Mouse (Mus musculus) forebrain, embryonic 11.5 days (tissue): ENCODE measurements around the gene Umad1. TPM values are rescaled to one million over a fixed set of nuclear protein-coding genes. Genes with fewer than 3 reads are reported as not detected.

Experiments used
- ATAC-seq: fragments of 200-750 bp; cut with Nextera tagmentation; replicated peaks from 2 replicates; pipeline ENCODE4 v1.8.0; 2017; ENCODE audit warnings: moderate TSS enrichment; ENCODE audit not compliant: low FRiP score
- DNase-seq: peaks from one replicate; pipeline ENCODE4 v3.0.0-alpha.2; 2017; ENCODE audit warnings: low spot score
- H3K27ac ChIP-seq: fragments of 300-500 bp; sonication (generic); 2 replicates; pipeline ENCODE4 v1.5.1; 2014; ENCODE audit warnings: low read depth, low read length
- H3K27me3 ChIP-seq: fragments of 300-500 bp; sonication (generic); 2 replicates; pipeline ENCODE4 v1.6.1; 2014; ENCODE audit warnings: mild to moderate bottlenecking, low read length, mixed read lengths; ENCODE audit not compliant: control insufficient read depth, insufficient read depth
- H3K36me3 ChIP-seq: fragments of 300-500 bp; sonication (generic); 2 replicates; pipeline ENCODE4 v1.6.1; 2014; ENCODE audit warnings: mild to moderate bottlenecking, low read length, moderate library complexity, mixed read lengths; ENCODE audit not compliant: control insufficient read depth, insufficient read depth
- H3K4me1 ChIP-seq: fragments of 300-500 bp; sonication (generic); replicated peaks from 2 replicates; pipeline ENCODE4 v1.6.1; 2014; ENCODE audit warnings: low read length, mixed read lengths; ENCODE audit not compliant: control insufficient read depth, insufficient read depth
- H3K4me2 ChIP-seq: fragments of 300-500 bp; sonication (generic); 2 replicates; pipeline ENCODE4 v1.6.1; 2014; ENCODE audit warnings: low read depth, mild to moderate bottlenecking, low read length, moderate library complexity, mixed read lengths; ENCODE audit not compliant: severe bottlenecking
- H3K4me3 ChIP-seq: fragments of 300-500 bp; sonication (generic); 2 replicates; pipeline ENCODE4 v1.5.1; 2014; ENCODE audit warnings: low read depth, low read length
- H3K9ac ChIP-seq: fragments of 300-500 bp; sonication (generic); 2 replicates; pipeline ENCODE4 v1.6.1; 2014; ENCODE audit warnings: low read length
- H3K9me3 ChIP-seq: fragments of 300-500 bp; sonication (generic); 2 replicates; pipeline ENCODE4 v1.6.1; 2016; ENCODE audit warnings: low read length, mixed read lengths; ENCODE audit not compliant: control insufficient read depth
- WGBS: fragments of 180-500 bp; shearing (Covaris S2); extraction: QIAGEN DNeasy Blood & Tissue Kit; methylation state at CpG from one replicate; pipeline ENCODE4 v1.1.7; 2014; 5-methylcytosine and 5-hydroxymethylcytosine counted together
- polyA plus RNA-seq: library from polyadenylated mRNA; unstranded; fragments of >200 nt; fragmentation: Nextera tagmentation; extraction: Ambion mirVana; gene quantifications from 2 replicates; pipeline ENCODE4 v1.2.1, GENCODE M21; 2014

Gene Umad1
- polyA plus RNA-seq, 1 experiment from 2014 or later, result 18.9 TPM

DNA sequence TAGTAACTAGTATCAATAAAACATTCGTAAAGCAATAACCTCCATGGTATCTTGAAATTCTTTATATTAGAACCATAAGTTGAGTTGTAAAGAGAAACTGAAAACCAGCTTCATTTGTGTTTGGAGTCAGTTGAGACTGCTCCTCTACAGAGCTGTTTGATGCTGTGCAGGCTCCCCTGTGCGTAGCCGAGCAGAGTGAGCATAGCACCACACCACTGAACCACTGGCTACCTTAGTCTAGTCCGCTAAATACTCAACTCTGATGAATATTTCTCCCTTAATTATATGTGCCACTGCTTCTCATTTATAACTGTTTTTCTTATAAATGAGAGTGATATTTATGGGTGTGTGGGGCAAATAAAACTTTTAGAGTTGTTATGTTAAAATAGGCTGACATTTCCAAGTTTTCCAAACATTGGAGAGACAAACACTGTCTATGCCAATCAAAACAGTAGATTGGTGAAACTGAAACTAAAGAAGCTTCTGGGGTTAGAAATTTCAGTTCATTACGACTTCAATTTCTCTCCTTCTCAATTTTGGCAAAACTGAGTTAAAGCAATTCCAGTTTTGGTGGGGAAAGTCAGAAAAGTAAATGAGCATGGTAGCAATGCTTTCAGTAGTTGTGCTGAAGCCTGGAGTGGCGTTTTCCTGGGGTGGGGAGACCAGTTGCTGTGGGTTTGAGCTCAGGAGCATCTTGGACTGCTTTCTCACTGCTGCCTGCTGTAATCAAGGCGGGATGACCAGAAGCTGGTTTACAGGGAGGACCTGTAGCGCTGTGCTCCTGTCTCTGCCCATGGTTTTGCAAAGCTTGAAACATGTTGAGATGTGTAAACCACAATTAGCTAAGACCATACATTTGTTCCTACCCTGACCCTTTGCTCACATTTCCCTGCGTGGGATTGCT, 77.7 kb downstream of the Umad1 start:
- no peaks in the 10 kb centered on the region for H3K9me3 ChIP-seq
- no peak overlapping the region for H3K9ac ChIP-seq
- no peak overlapping the region for H3K27ac ChIP-seq
- no peak overlapping the region for H3K4me3 ChIP-seq
- WGBS, result 87% methylated on average over 9 of the region's 9 CpGs
- no peaks in the 10 kb centered on the region for H3K36me3 ChIP-seq
- no peaks in the 10 kb centered on the region for H3K4me1 ChIP-seq
- no peak overlapping the region for H3K4me2 ChIP-seq
- no peaks in the 10 kb centered on the region for H3K27me3 ChIP-seq
- ATAC-seq, result no peak
- no peak for DNase-seq

DNA sequence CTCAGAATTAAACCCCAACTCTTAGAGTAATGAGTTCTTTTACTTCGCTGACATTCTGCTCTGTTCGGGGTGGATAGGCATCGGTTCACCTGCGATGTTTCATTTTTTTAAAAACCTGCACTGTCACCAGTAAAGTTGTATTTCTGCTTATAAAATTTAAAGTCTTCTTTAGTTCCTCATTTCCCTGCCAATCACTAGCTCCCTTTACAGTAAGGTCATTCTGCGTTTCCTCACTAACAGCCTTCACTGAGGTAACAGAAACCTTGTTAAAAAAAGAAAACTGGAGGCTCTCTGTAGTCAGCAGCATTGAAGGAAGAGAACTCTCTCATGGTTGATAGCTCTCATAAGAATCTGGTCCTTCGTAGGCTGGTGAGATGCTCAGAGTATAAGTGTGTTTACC, 80.4 kb downstream of the Umad1 start:
- no peak overlapping the region for H3K4me3 ChIP-seq
- no peak overlapping the region for H3K4me2 ChIP-seq
- no peak overlapping the region for H3K27ac ChIP-seq
- no peaks in the 10 kb centered on the region for H3K36me3 ChIP-seq
- no peak overlapping the region for H3K9ac ChIP-seq
- no peaks in the 10 kb centered on the region for H3K4me1 ChIP-seq
- DNase-seq (no peak), ATAC-seq (no peak)
- 93% methylated on average over 6 of the region's 6 CpGs for WGBS
- no peaks in the 10 kb centered on the region for H3K9me3 ChIP-seq
- H3K27me3 ChIP-seq, result no peaks in the 10 kb centered on the region

DNA sequence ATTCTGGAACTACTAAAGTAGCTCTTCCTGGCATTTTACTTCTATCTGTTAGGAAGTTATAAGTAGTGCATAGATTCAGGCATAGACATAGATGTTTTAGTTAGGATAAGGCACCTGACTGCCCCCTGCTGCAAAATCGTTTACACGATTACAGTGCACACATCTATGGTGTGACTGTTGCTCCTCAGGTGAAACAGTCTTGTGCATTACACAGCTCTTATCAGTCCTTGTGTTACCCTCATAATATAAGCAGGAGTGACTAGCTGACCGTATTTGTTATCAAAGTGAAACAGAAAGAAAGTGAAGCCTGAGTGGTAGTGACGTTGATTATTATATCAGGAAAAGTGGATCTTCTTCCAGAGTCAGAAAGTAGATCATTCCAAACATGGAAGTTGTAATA, 84.2 kb downstream of the Umad1 start:
- H3K9me3 ChIP-seq, result no peaks in the 10 kb centered on the region
- H3K27me3 ChIP-seq, result no peaks in the 10 kb centered on the region
- no peak overlapping the region for H3K27ac ChIP-seq
- DNase-seq, result no peak
- no peak overlapping the region for H3K4me3 ChIP-seq
- no peaks in the 10 kb centered on the region for H3K4me1 ChIP-seq
- 94% methylated on average over 4 of the region's 4 CpGs for WGBS
- no peak overlapping the region for H3K4me2 ChIP-seq
- no peaks in the 10 kb centered on the region for H3K36me3 ChIP-seq
- no peak overlapping the region for H3K9ac ChIP-seq
- ATAC-seq, result no peak

DNA sequence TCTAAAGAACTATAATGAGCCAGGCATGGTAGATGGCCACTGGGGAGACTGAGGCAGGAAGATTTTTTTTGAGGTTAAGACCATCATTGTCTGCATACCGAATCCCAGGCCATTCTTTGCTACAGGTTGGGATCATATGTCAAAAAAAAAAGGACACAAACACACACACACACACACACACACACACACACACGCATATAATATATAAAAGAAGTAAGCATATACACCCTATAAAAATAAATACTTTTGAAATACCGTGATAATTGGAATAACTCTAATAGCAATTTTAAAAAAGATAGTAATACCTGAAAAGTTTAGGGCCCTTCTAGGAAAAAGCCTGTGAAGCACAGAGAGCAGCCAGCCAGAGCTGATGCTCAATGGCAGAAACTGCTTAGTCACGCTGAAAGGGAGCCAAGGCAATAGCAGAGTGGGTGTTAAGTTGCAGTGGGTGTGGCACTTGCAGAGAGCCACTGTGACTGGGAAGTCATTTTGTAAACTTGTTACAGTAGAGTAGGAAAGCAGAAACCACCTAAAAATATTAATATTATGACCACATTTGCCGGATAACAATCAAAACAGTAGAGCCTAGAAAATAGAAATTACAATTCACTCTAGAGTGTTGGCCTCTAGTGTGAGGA, 86.2 kb downstream of the Umad1 start:
- no peak for DNase-seq
- no peak overlapping the region for H3K4me2 ChIP-seq
- H3K9ac ChIP-seq, result no peak overlapping the region
- H3K36me3 ChIP-seq, result no peaks in the 10 kb centered on the region
- no peaks in the 10 kb centered on the region for H3K27me3 ChIP-seq
- no peaks in the 10 kb centered on the region for H3K9me3 ChIP-seq
- H3K27ac ChIP-seq, result no peak overlapping the region
- no peak overlapping the region for H3K4me3 ChIP-seq
- no peak for ATAC-seq
- no peaks in the 10 kb centered on the region for H3K4me1 ChIP-seq
- WGBS, result 77% methylated on average over 5 of the region's 5 CpGs

DNA sequence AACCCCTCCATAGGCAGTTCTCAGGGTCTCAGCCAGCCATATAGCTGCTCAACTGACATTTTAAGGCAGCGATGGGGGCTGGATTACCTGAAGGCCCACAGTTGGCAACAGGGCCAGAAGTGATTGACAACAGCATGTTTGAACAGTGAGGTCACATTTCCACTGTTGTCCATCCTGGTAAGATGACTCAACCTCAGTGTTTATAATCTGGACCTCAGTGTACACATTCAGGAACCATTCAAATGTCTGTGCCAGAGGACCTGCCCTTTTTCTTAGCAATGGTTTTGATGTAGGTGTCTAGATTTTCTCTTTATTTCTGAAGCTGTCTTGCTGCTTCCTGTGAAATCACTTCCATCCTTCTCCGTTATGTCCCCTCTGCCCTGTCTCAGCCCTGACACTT, 88.1 kb downstream of the Umad1 start:
- no peaks in the 10 kb centered on the region for H3K4me1 ChIP-seq
- DNase-seq (no peak), ATAC-seq (no peak)
- H3K4me2 ChIP-seq, result no peak overlapping the region
- H3K27ac ChIP-seq, result no peak overlapping the region
- no peak overlapping the region for H3K4me3 ChIP-seq
- H3K27me3 ChIP-seq, result no peaks in the 10 kb centered on the region
- H3K9me3 ChIP-seq, result no peaks in the 10 kb centered on the region
- H3K9ac ChIP-seq, result no peak overlapping the region
- 91% methylated on average over 2 of the region's 2 CpGs for WGBS
- H3K36me3 ChIP-seq, result no peaks in the 10 kb centered on the region

DNA sequence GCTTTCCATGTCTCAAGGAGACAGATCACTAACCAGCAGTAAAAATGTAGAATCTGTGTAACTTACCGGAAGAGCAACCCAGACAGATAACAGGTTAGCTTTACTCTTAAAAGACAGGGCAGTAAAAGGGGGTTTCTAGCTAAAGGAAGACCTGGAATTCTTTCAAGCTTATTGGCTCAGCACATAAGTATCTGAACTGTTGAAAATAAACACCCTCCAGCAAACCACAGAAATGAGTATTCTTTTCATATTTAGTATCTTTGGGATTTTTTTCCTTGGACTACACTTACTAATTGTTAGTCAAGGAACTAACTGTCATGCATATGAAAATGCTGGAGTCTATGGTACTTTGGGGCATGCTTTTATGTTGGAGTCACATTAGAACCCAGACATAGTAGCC, 89.3 kb downstream of the Umad1 start:
- 97% methylated on average over 1 of the region's 1 CpGs for WGBS
- Histone ChIP-seq H3K36me3 (no peaks in the 10 kb centered on the region), H3K27me3 (no peaks in the 10 kb centered on the region), H3K4me2 (no peak overlapping the region), H3K9ac (no peak overlapping the region), H3K4me1 (peaks cover 3% of the 10 kb centered on the region), H3K9me3 (no peaks in the 10 kb centered on the region), H3K27ac (no peak overlapping the region), H3K4me3 (no peak overlapping the region)
- ATAC-seq, result no peak
- DNase-seq, result no peak

DNA sequence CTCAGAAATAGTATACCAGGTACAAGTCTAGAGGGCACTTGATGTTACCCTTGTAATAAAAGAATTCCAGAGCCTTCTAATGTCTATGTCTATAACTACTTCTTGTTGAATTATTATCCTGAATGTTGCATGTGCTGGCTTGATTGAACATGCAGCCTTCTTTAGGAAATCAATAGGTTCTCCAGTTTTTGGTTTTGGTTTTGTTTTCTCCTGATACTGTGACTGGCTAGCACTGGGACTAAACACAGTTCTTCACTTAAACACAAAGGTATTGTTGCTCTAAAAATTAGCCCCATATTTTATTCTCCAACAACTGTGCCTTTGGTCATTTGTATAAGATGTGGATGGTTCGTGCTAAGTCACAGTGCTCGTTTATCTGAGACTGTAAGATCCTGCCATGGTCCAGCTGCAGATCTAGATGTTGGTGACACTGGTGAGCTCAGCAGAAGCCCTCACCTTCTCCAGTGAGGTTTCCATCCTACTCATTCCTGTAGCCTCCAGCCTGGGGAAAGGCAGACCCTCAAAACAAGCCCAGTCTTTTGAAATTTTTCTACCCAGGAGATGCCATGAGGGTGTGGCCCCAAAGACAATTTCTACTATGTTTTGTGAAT, 90.1 kb downstream of the Umad1 start:
- DNase-seq (no peak), ATAC-seq (no peak)
- Histone ChIP-seq H3K27ac (no peak overlapping the region), H3K4me1 (peaks cover 4% of the 10 kb centered on the region), H3K4me3 (no peak overlapping the region), H3K27me3 (no peaks in the 10 kb centered on the region), H3K4me2 (no peak overlapping the region), H3K9ac (no peak overlapping the region), H3K36me3 (no peaks in the 10 kb centered on the region), H3K9me3 (no peaks in the 10 kb centered on the region)
- 78% methylated on average over 2 of the region's 2 CpGs for WGBS

DNA sequence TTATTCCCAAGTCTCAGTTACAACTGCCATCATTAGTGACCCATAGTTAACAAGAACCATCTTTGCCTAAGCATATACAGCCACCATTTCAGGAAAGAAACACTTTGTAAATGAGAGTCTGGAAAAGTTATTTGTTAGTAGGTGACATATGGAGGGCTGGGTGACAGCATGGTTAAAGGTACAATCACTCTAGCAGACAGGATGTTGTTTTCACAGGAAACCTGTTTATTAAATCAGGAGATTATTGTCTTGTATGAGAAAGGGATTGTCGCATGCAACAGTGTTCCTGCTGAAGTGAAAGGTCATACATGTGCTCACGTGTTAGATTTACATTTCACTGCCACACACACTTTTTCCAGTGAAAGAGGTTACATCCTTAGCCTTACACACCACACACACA, 92.4 kb downstream of the Umad1 start:
- H3K9ac ChIP-seq, result no peak overlapping the region
- no peak overlapping the region for H3K27ac ChIP-seq
- H3K36me3 ChIP-seq, result no peaks in the 10 kb centered on the region
- no peak overlapping the region for H3K4me3 ChIP-seq
- WGBS, result 94% methylated on average over 2 of the region's 2 CpGs
- no peaks in the 10 kb centered on the region for H3K9me3 ChIP-seq
- H3K4me1 ChIP-seq, result peaks cover 4% of the 10 kb centered on the region
- DNase-seq (no peak), ATAC-seq (no peak)
- no peaks in the 10 kb centered on the region for H3K27me3 ChIP-seq
- H3K4me2 ChIP-seq, result no peak overlapping the region
